Mouse (Mus musculus): ENCODE measurements around the gene Ofcc1. TPM values are rescaled to one million over a fixed set of nuclear protein-coding genes. Genes with fewer than 3 reads are reported as not detected.

The Ofcc1 gene
- polyA plus RNA-seq, 1 experiment, result not detected

GRCm38 (mm10) chr13:40347045-40347444 lies 14.2 kb downstream of the Ofcc1 start:
- WGBS, result 93% methylated on average over 2 of the region's 2 CpGs
- Histone ChIP-seq H3K4me3 (ENCODE audit: low read depth, low read length) (no peak overlapping the region), H3K36me3 (ENCODE audit: control insufficient read depth, insufficient read depth, low read length) (no peaks in the 10 kb centered on the region), H3K4me1 (ENCODE audit: control insufficient read depth, insufficient read depth, insufficient read length, low read length) (no peaks in the 10 kb centered on the region), H3K27me3 (ENCODE audit: control insufficient read depth, insufficient read depth, low read length) (no peaks in the 10 kb centered on the region), H3K27ac (ENCODE audit: insufficient read depth, low read depth, low read length) (no peak overlapping the region)
- no peak for TF ChIP-seq CTCF (IDR thresholded peaks at IDR 0.05; ENCODE audit: extremely low read depth, insufficient read length, insufficient replicate concordance, low read depth, low read length)

- no peaks in the 10 kb centered on the region for H3K36me3 ChIP-seq (ENCODE audit: control insufficient read depth, insufficient read depth, low read length)
- WGBS, result 74% methylated on average over 5 of the region's 5 CpGs
Observed at GRCm38 (mm10) chr13:40323301-40323700, 37.9 kb downstream of the Ofcc1 start.

GRCm38 (mm10) chr13:40320814-40321525 lies 40.3 kb downstream of the Ofcc1 start:
- H3K27me3 ChIP-seq (ENCODE audit: control insufficient read depth, insufficient read depth, low read length), result no peaks in the 10 kb centered on the region
- H3K4me1 ChIP-seq (ENCODE audit: control insufficient read depth, insufficient read depth, insufficient read length, low read length), result no peaks in the 10 kb centered on the region
- 65% methylated on average over 6 of the region's 6 CpGs for WGBS
- TF ChIP-seq CTCF (IDR thresholded peaks at IDR 0.05; ENCODE audit: extremely low read depth, insufficient read length, insufficient replicate concordance, low read depth, low read length), result no peak
- TF ChIP-seq POLR2A (IDR thresholded peaks at IDR 0.05; ENCODE audit: low read depth, low read length), result no peak
- no peak overlapping the region for H3K27ac ChIP-seq (ENCODE audit: insufficient read depth, low read depth, low read length)
- H3K36me3 ChIP-seq (ENCODE audit: control insufficient read depth, insufficient read depth, low read length), result no peaks in the 10 kb centered on the region
- no peak overlapping the region for H3K4me3 ChIP-seq (ENCODE audit: low read depth, low read length)

More at GRCm38 (mm10) chr13:40323301-40323700, 37.9 kb downstream of the Ofcc1 start:
- TF ChIP-seq CTCF (IDR thresholded peaks at IDR 0.05; ENCODE audit: extremely low read depth, insufficient read length, insufficient replicate concordance, low read depth, low read length) (no peak), POLR2A (IDR thresholded peaks at IDR 0.05; ENCODE audit: low read depth, low read length) (no peak)
- Histone ChIP-seq H3K4me3 (ENCODE audit: low read depth, low read length) (no peak overlapping the region), H3K4me1 (ENCODE audit: control insufficient read depth, insufficient read depth, insufficient read length, low read length) (no peaks in the 10 kb centered on the region), H3K27me3 (ENCODE audit: control insufficient read depth, insufficient read depth, low read length) (no peaks in the 10 kb centered on the region), H3K27ac (ENCODE audit: insufficient read depth, low read depth, low read length) (no peak overlapping the region)

GRCm38 (mm10) chr13:40317731-40318130 lies 43.5 kb downstream of the Ofcc1 start:
- 88% methylated on average over 2 of the region's 2 CpGs for WGBS
- Histone ChIP-seq H3K4me3 (ENCODE audit: low read depth, low read length) (no peak overlapping the region), H3K36me3 (ENCODE audit: control insufficient read depth, insufficient read depth, low read length) (no peaks in the 10 kb centered on the region), H3K4me1 (ENCODE audit: control insufficient read depth, insufficient read depth, insufficient read length, low read length) (no peaks in the 10 kb centered on the region), H3K27me3 (ENCODE audit: control insufficient read depth, insufficient read depth, low read length) (no peaks in the 10 kb centered on the region), H3K27ac (ENCODE audit: insufficient read depth, low read depth, low read length) (no peak overlapping the region)
- TF ChIP-seq POLR2A (IDR thresholded peaks at IDR 0.05; ENCODE audit: low read depth, low read length) (no peak), CTCF (IDR thresholded peaks at IDR 0.05; ENCODE audit: extremely low read depth, insufficient read length, insufficient replicate concordance, low read depth, low read length) (no peak)

GRCm38 (mm10) chr13:40315158-40315792 lies 46.0 kb downstream of the Ofcc1 start:
- WGBS, result 57% methylated on average over 4 of the region's 4 CpGs

GRCm38 (mm10) chr13:40292891-40293290 lies 68.4 kb downstream of the Ofcc1 start:
- H3K4me1 ChIP-seq (ENCODE audit: control insufficient read depth, insufficient read depth, insufficient read length, low read length), result no peaks in the 10 kb centered on the region
- TF ChIP-seq CTCF (IDR thresholded peaks at IDR 0.05; ENCODE audit: extremely low read depth, insufficient read length, insufficient replicate concordance, low read depth, low read length) (no peak), POLR2A (IDR thresholded peaks at IDR 0.05; ENCODE audit: low read depth, low read length) (no peak)
- no peak overlapping the region for H3K4me3 ChIP-seq (ENCODE audit: low read depth, low read length)
- no peaks in the 10 kb centered on the region for H3K36me3 ChIP-seq (ENCODE audit: control insufficient read depth, insufficient read depth, low read length)
- WGBS, result 63% methylated on average over 2 of the region's 2 CpGs
- H3K27ac ChIP-seq (ENCODE audit: insufficient read depth, low read depth, low read length), result no peak overlapping the region
- H3K27me3 ChIP-seq (ENCODE audit: control insufficient read depth, insufficient read depth, low read length), result no peaks in the 10 kb centered on the region

More at GRCm38 (mm10) chr13:40315158-40315792, 46.0 kb downstream of the Ofcc1 start:
- H3K27ac ChIP-seq (ENCODE audit: insufficient read depth, low read depth, low read length), result no peak overlapping the region
- no peak overlapping the region for H3K4me3 ChIP-seq (ENCODE audit: low read depth, low read length)
- TF ChIP-seq CTCF (IDR thresholded peaks at IDR 0.05; ENCODE audit: extremely low read depth, insufficient read length, insufficient replicate concordance, low read depth, low read length), result no peak
- no peak for TF ChIP-seq POLR2A (IDR thresholded peaks at IDR 0.05; ENCODE audit: low read depth, low read length)
- H3K4me1 ChIP-seq (ENCODE audit: control insufficient read depth, insufficient read depth, insufficient read length, low read length), result no peaks in the 10 kb centered on the region
- H3K36me3 ChIP-seq (ENCODE audit: control insufficient read depth, insufficient read depth, low read length), result no peaks in the 10 kb centered on the region
- no peaks in the 10 kb centered on the region for H3K27me3 ChIP-seq (ENCODE audit: control insufficient read depth, insufficient read depth, low read length)

GRCm38 (mm10) chr13:40290846-40291245 lies 70.4 kb downstream of the Ofcc1 start:
- no peak overlapping the region for H3K27ac ChIP-seq (ENCODE audit: insufficient read depth, low read depth, low read length)
- H3K36me3 ChIP-seq (ENCODE audit: control insufficient read depth, insufficient read depth, low read length), result no peaks in the 10 kb centered on the region
- 87% methylated on average over 10 of the region's 10 CpGs for WGBS
- H3K4me3 ChIP-seq (ENCODE audit: low read depth, low read length), result no peak overlapping the region
- TF ChIP-seq CTCF (IDR thresholded peaks at IDR 0.05; ENCODE audit: extremely low read depth, insufficient read length, insufficient replicate concordance, low read depth, low read length), result no peak
- TF ChIP-seq POLR2A (IDR thresholded peaks at IDR 0.05; ENCODE audit: low read depth, low read length), result no peak
- H3K4me1 ChIP-seq (ENCODE audit: control insufficient read depth, insufficient read depth, insufficient read length, low read length), result no peaks in the 10 kb centered on the region
- no peaks in the 10 kb centered on the region for H3K27me3 ChIP-seq (ENCODE audit: control insufficient read depth, insufficient read depth, low read length)
